8 mouse cellular contexts compared by ENCODE assay signal in genomic region chr15:102510110-102510509, GRCm38 (mm10). TPM values are rescaled to one million over a fixed set of nuclear protein-coding genes. Genes with fewer than 3 reads are reported as not detected.
DNase-seq lines count a peak whose midpoint lies in the region; ATAC-seq and TF ChIP-seq lines count a peak whose summit lies in the region.

No protein-coding gene starts in this region.

- H3K36me3 ChIP-seq in forebrain, embryonic 12.5 days (replicated peaks), result peaks cover 19% of the 10 kb centered on the region
- no peaks in the 10 kb centered on the region for H3K36me3 ChIP-seq in liver, embryonic 11.5 days (ENCODE audit: control insufficient read depth, insufficient read depth, low read length)
- peaks cover 3% of the 10 kb centered on the region; the same call in 1 of the 2 replicates for H3K36me3 ChIP-seq in stomach, postnatal 0 days (ENCODE audit: control insufficient read depth, insufficient read depth, low read length)

- no peak for TF ChIP-seq CTCF in stomach, postnatal 0 days (IDR thresholded peaks at IDR 0.05; ENCODE audit: low read depth)

- WGBS in forebrain, embryonic 12.5 days, result 6% methylated on average over 9 of the region's 9 CpGs
- 10% methylated on average over 9 of the region's 9 CpGs for WGBS in liver, embryonic 11.5 days
- WGBS in stomach, postnatal 0 days, result 6% methylated on average over 9 of the region's 9 CpGs

- DNase-seq in kidney, postnatal 10 days, result peak; percentile 17
- DNase-seq in kidney, postnatal 25 days, result no peak
- DNase-seq in brain, adult 2 months (ENCODE audit: low read depth, low spot score), result peak; percentile 57
- no peak for DNase-seq in liver, embryonic 11.5 days (ENCODE audit: low spot score)
- no peak for DNase-seq in stomach, postnatal 0 days (ENCODE audit: low spot score)
- no peak for DNase-seq in urinary bladder, adult 2 months (ENCODE audit: low spot score)
- DNase-seq in thymus, postnatal 25 days, result no peak

- ATAC-seq in forebrain, embryonic 12.5 days (ENCODE audit: low FRiP score), result peak; percentile 57
- ATAC-seq in liver, embryonic 11.5 days (replicated peaks; ENCODE audit: low FRiP score), result no peak; the same call in none of the 2 replicates
- ATAC-seq in stomach, postnatal 0 days (ENCODE audit: low FRiP score, low TSS enrichment), result peak; percentile 39; the same call in 1 of the 2 replicates

- peaks cover 59% of the 10 kb centered on the region for H3K4me1 ChIP-seq in forebrain, embryonic 12.5 days
- H3K4me1 ChIP-seq in liver, embryonic 11.5 days (replicated peaks; ENCODE audit: control insufficient read depth, insufficient read depth, low read length), result peaks cover 13% of the 10 kb centered on the region
- no peaks in the 10 kb centered on the region for H3K4me1 ChIP-seq in stomach, postnatal 0 days (replicated peaks; ENCODE audit: control insufficient read depth, insufficient read depth)

- H3K9ac ChIP-seq in forebrain, embryonic 12.5 days, result peak overlapping the region; percentile 72
- H3K9ac ChIP-seq in liver, embryonic 11.5 days (ENCODE audit: low read depth, low read length), result peak overlapping the region; percentile 47
- H3K9ac ChIP-seq in stomach, postnatal 0 days (ENCODE audit: low read length), result peak overlapping the region; percentile 68

- peak overlapping the region; percentile 59 for H3K4me3 ChIP-seq in forebrain, embryonic 12.5 days (replicated peaks)
- H3K4me3 ChIP-seq in liver, embryonic 11.5 days (ENCODE audit: low read depth, low read length), result peak overlapping the region; percentile 60
- peak overlapping the region; percentile 65 for H3K4me3 ChIP-seq in stomach, postnatal 0 days (ENCODE audit: low read depth, low read length)

- peak overlapping the region; percentile 71 for H3K4me2 ChIP-seq in forebrain, embryonic 12.5 days
- H3K4me2 ChIP-seq in liver, embryonic 11.5 days, result peak overlapping the region; percentile 89
- peak overlapping the region; percentile 96 for H3K4me2 ChIP-seq in stomach, postnatal 0 days (replicated peaks; ENCODE audit: low read depth)

- no peaks in the 10 kb centered on the region for H3K27me3 ChIP-seq in forebrain, embryonic 12.5 days
- H3K27me3 ChIP-seq in liver, embryonic 11.5 days (replicated peaks; ENCODE audit: control insufficient read depth, insufficient read depth, low read length), result no peaks in the 10 kb centered on the region
- no peaks in the 10 kb centered on the region for H3K27me3 ChIP-seq in stomach, postnatal 0 days (ENCODE audit: control insufficient read depth, insufficient read depth, low read length)

- no peaks in the 10 kb centered on the region for H3K9me3 ChIP-seq in forebrain, embryonic 12.5 days
- no peaks in the 10 kb centered on the region for H3K9me3 ChIP-seq in liver, embryonic 11.5 days (ENCODE audit: control insufficient read depth, low read length)
- no peaks in the 10 kb centered on the region for H3K9me3 ChIP-seq in stomach, postnatal 0 days (ENCODE audit: control insufficient read depth, low read length)

- TF ChIP-seq EP300 in stomach, postnatal 0 days (optimal IDR thresholded peaks at IDR 0.05), result no peak

- peak overlapping the region; percentile 90 for H3K27ac ChIP-seq in forebrain, embryonic 12.5 days
- H3K27ac ChIP-seq in liver, embryonic 11.5 days (ENCODE audit: low read depth, low read length), result peak overlapping the region; percentile 58
- H3K27ac ChIP-seq in stomach, postnatal 0 days (replicated peaks), result peak overlapping the region; percentile 78

RNA-seq across cellular contexts. Expression of gene Gm10337, which starts 6.6 kb away (rescaled TPM):
- polyA plus RNA-seq in forebrain, embryonic 12.5 days (2016; fragmentation: Nextera tagmentation; extraction: Ambion mirVana), result 3.9 and 7.9 TPM in 2 replicates
- not detected in 2 replicates for polyA plus RNA-seq in liver, embryonic 11.5 days (2014; fragmentation: Nextera tagmentation; extraction: Ambion mirVana)
- not detected in 2 replicates for polyA plus RNA-seq in stomach, postnatal 0 days (2015; fragmentation: Nextera tagmentation; extraction: Ambion mirVana)
- not detected in 2 replicates for polyA plus RNA-seq in urinary bladder, adult 2 months (2012; rRNA removed)

RNA-seq across cellular contexts. Expression of gene Map3k12, which starts 6.8 kb away (rescaled TPM):
- 39.4 and 40.1 TPM in 2 replicates for polyA plus RNA-seq in forebrain, embryonic 12.5 days (2016; fragmentation: Nextera tagmentation; extraction: Ambion mirVana)
- 7.7 and 7.9 TPM in 2 replicates for polyA plus RNA-seq in liver, embryonic 11.5 days (2014; fragmentation: Nextera tagmentation; extraction: Ambion mirVana)
- polyA plus RNA-seq in stomach, postnatal 0 days (2015; fragmentation: Nextera tagmentation; extraction: Ambion mirVana), result 3.3 and 3.9 TPM in 2 replicates
- 13.1 and 13.7 TPM in 2 replicates for polyA plus RNA-seq in urinary bladder, adult 2 months (2012; rRNA removed)

RNA-seq across cellular contexts. Expression of gene Tarbp2, which starts 7.9 kb away (rescaled TPM):
- polyA plus RNA-seq in forebrain, embryonic 12.5 days (2016; fragmentation: Nextera tagmentation; extraction: Ambion mirVana), result 91.9 and 93.5 TPM in 2 replicates
- polyA plus RNA-seq in liver, embryonic 11.5 days (2014; fragmentation: Nextera tagmentation; extraction: Ambion mirVana), result 96.7 and 105 TPM in 2 replicates
- polyA plus RNA-seq in stomach, postnatal 0 days (2015; fragmentation: Nextera tagmentation; extraction: Ambion mirVana), result 41.7 and 44.3 TPM in 2 replicates
- polyA plus RNA-seq in urinary bladder, adult 2 months (2012; rRNA removed), result 55.0 and 72.5 TPM in 2 replicates

RNA-seq across cellular contexts. Expression of gene Npff, which starts 14.6 kb away (rescaled TPM):
- polyA plus RNA-seq in forebrain, embryonic 12.5 days (2016; fragmentation: Nextera tagmentation; extraction: Ambion mirVana), result 2.7 and 2.9 TPM in 2 replicates
- polyA plus RNA-seq in liver, embryonic 11.5 days (2014; fragmentation: Nextera tagmentation; extraction: Ambion mirVana), result 0.86 and 1.2 TPM in 2 replicates
- polyA plus RNA-seq in stomach, postnatal 0 days (2015; fragmentation: Nextera tagmentation; extraction: Ambion mirVana), result 1.1 and 1.3 TPM in 2 replicates
- polyA plus RNA-seq in urinary bladder, adult 2 months (2012; rRNA removed), result 8.1 and 8.2 TPM in 2 replicates

RNA-seq across cellular contexts. Expression of gene Pcbp2, which starts 39.8 kb away (rescaled TPM):
- 191 and 192 TPM in 2 replicates for polyA plus RNA-seq in forebrain, embryonic 12.5 days (2016; fragmentation: Nextera tagmentation; extraction: Ambion mirVana)
- 187 and 220 TPM in 2 replicates for polyA plus RNA-seq in liver, embryonic 11.5 days (2014; fragmentation: Nextera tagmentation; extraction: Ambion mirVana)
- 90.7 and 96.2 TPM in 2 replicates for polyA plus RNA-seq in stomach, postnatal 0 days (2015; fragmentation: Nextera tagmentation; extraction: Ambion mirVana)
- 328 and 432 TPM in 2 replicates for polyA plus RNA-seq in urinary bladder, adult 2 months (2012; rRNA removed)

Comparison
In these comparisons a context has a peak if more than half of its experiments do, and no peak if none do; other contexts are left out.
1. DNase-seq: peak in kidney, postnatal 10 days (single experiment) and brain, adult 2 months (single experiment); none in kidney, postnatal 25 days (0 of 2), liver, embryonic 11.5 days (single experiment), stomach, postnatal 0 days (single experiment), urinary bladder, adult 2 months (single experiment) and thymus, postnatal 25 days (single experiment).
2. Peak in every context shown above with its lines, with median percentiles within 50 percentile points of each other: H3K27ac ChIP-seq, H3K4me2 ChIP-seq, H3K4me3 ChIP-seq and H3K9ac ChIP-seq.